Mouse (Mus musculus): ENCODE measurements at regions not wholly inside any gene's neighbourhood (a gene's known extent, or its start where the extent isn't known, plus 50 kb on each side); places are given as distances from the start of the nearest gene placed in this dataset.

GRCm38 (mm10) chr1:190447253-190447652, 276.7 kb upstream of the Prox1 start:
- WGBS: 83% methylated on average over 7 of the region's 7 CpGs
- no peak overlapping the region for H3K27ac ChIP-seq (replicated peaks)

GRCm38 (mm10) chr1:190446676-190447075, 276.2 kb upstream of the Prox1 start:
- no peak overlapping the region for H3K9ac ChIP-seq (replicated peaks)
- H3K27me3 ChIP-seq: 0 out of 2 replicates have a peak, but pooled peaks cover 3% of the 10 kb centered on the region
- no peak overlapping the region for H3K27ac ChIP-seq (replicated peaks)
- 71% methylated on average over 5 of the region's 5 CpGs for WGBS
- ATAC-seq (replicated peaks): no peak
- H3K4me2 ChIP-seq (replicated peaks): no peak overlapping the region
- no peaks in the 10 kb centered on the region for H3K36me3 ChIP-seq
- no peak overlapping the region for H3K4me3 ChIP-seq
- no peaks in the 10 kb centered on the region for H3K4me1 ChIP-seq
- no peaks in the 10 kb centered on the region for H3K9me3 ChIP-seq

More at GRCm38 (mm10) chr1:190447253-190447652, 276.7 kb upstream of the Prox1 start:
- H3K9ac ChIP-seq (replicated peaks): no peak overlapping the region
- no peak overlapping the region for H3K4me3 ChIP-seq
- H3K9me3 ChIP-seq: no peaks in the 10 kb centered on the region
- 0 out of 2 replicates have a peak, but pooled peaks cover 3% of the 10 kb centered on the region for H3K27me3 ChIP-seq
- no peak overlapping the region for H3K4me2 ChIP-seq (replicated peaks)
- ATAC-seq (replicated peaks): no peak
- no peaks in the 10 kb centered on the region for H3K4me1 ChIP-seq
- no peaks in the 10 kb centered on the region for H3K36me3 ChIP-seq

GRCm38 (mm10) chr1:190444366-190444765, 273.9 kb upstream of the Prox1 start:
- Histone ChIP-seq H3K27ac (replicated peaks) (no peak overlapping the region), H3K27me3 (0 out of 2 replicates have a peak, but pooled peaks cover 3% of the 10 kb centered on the region), H3K36me3 (no peaks in the 10 kb centered on the region), H3K9me3 (no peaks in the 10 kb centered on the region), H3K4me1 (no peaks in the 10 kb centered on the region), H3K4me3 (no peak overlapping the region), H3K9ac (replicated peaks) (no peak overlapping the region), H3K4me2 (replicated peaks) (no peak overlapping the region)
- ATAC-seq (replicated peaks): no peak
- 59% methylated on average over 9 of the region's 9 CpGs for WGBS

- Histone ChIP-seq H3K4me1 (no peaks in the 10 kb centered on the region), H3K27me3 (0 out of 2 replicates have a peak, but pooled peaks cover 3% of the 10 kb centered on the region), H3K4me2 (replicated peaks) (no peak overlapping the region), H3K9me3 (no peaks in the 10 kb centered on the region), H3K4me3 (no peak overlapping the region), H3K9ac (replicated peaks) (no peak overlapping the region), H3K36me3 (no peaks in the 10 kb centered on the region), H3K27ac (replicated peaks) (no peak overlapping the region)
- ATAC-seq (replicated peaks): no peak
- 89% methylated on average over 3 of the region's 3 CpGs for WGBS
Observed at GRCm38 (mm10) chr1:190443234-190443633, 272.7 kb upstream of the Prox1 start.

- no peak overlapping the region for H3K27ac ChIP-seq (replicated peaks)
- no peak for ATAC-seq (replicated peaks)
- no peaks in the 10 kb centered on the region for H3K9me3 ChIP-seq
- H3K4me3 ChIP-seq: no peak overlapping the region
- no peaks in the 10 kb centered on the region for H3K27me3 ChIP-seq
- no peaks in the 10 kb centered on the region for H3K36me3 ChIP-seq
- no peak overlapping the region for H3K9ac ChIP-seq (replicated peaks)
- H3K4me2 ChIP-seq (replicated peaks): no peak overlapping the region
- WGBS: 90% methylated on average over 4 of the region's 4 CpGs
- no peaks in the 10 kb centered on the region for H3K4me1 ChIP-seq
Observed at GRCm38 (mm10) chr1:190442166-190442565, 271.7 kb upstream of the Prox1 start.

GRCm38 (mm10) chr1:190438789-190439188, 268.3 kb upstream of the Prox1 start:
- H3K4me1 ChIP-seq: no peaks in the 10 kb centered on the region
- ATAC-seq (replicated peaks): no peak
- 88% methylated on average over 2 of the region's 2 CpGs for WGBS
- H3K27ac ChIP-seq (replicated peaks): no peak overlapping the region
- H3K9ac ChIP-seq (replicated peaks): no peak overlapping the region
- H3K36me3 ChIP-seq: no peaks in the 10 kb centered on the region
- no peak overlapping the region for H3K4me3 ChIP-seq
- no peaks in the 10 kb centered on the region for H3K9me3 ChIP-seq
- no peak overlapping the region for H3K4me2 ChIP-seq (replicated peaks)
- H3K27me3 ChIP-seq: no peaks in the 10 kb centered on the region

GRCm38 (mm10) chr1:190422874-190423273, 252.4 kb upstream of the Prox1 start:
- Histone ChIP-seq H3K4me3 (no peak overlapping the region), H3K27me3 (no peaks in the 10 kb centered on the region), H3K9ac (replicated peaks) (no peak overlapping the region), H3K4me1 (peaks cover 14% of the 10 kb centered on the region), H3K36me3 (no peaks in the 10 kb centered on the region), H3K9me3 (no peaks in the 10 kb centered on the region), H3K4me2 (replicated peaks) (no peak overlapping the region), H3K27ac (replicated peaks) (no peak overlapping the region)
- ATAC-seq (replicated peaks): peak; percentile 55
- 21% methylated on average over 9 of the region's 9 CpGs for WGBS

- ATAC-seq (replicated peaks): no peak
- H3K4me1 ChIP-seq: peaks cover 10% of the 10 kb centered on the region
- H3K27me3 ChIP-seq: no peaks in the 10 kb centered on the region
- WGBS: 67% methylated on average over 13 of the region's 13 CpGs
- no peak overlapping the region for H3K4me3 ChIP-seq
- no peaks in the 10 kb centered on the region for H3K9me3 ChIP-seq
- no peak overlapping the region for H3K9ac ChIP-seq (replicated peaks)
- no peak overlapping the region for H3K27ac ChIP-seq (replicated peaks)
- H3K4me2 ChIP-seq (replicated peaks): no peak overlapping the region
- H3K36me3 ChIP-seq: no peaks in the 10 kb centered on the region
Observed at GRCm38 (mm10) chr1:190419709-190420108, 249.2 kb upstream of the Prox1 start.

- 36% methylated on average over 11 of the region's 11 CpGs for WGBS
- H3K36me3 ChIP-seq: no peaks in the 10 kb centered on the region
- no peak overlapping the region for H3K9ac ChIP-seq (replicated peaks)
- no peak overlapping the region for H3K4me3 ChIP-seq
- no peaks in the 10 kb centered on the region for H3K27me3 ChIP-seq
- no peak for ATAC-seq (replicated peaks)
- no peak overlapping the region for H3K4me2 ChIP-seq (replicated peaks)
- peaks cover 2% of the 10 kb centered on the region; the same call in 1 of the 2 replicates for H3K4me1 ChIP-seq
- no peaks in the 10 kb centered on the region for H3K9me3 ChIP-seq
- H3K27ac ChIP-seq (replicated peaks): no peak overlapping the region
Observed at GRCm38 (mm10) chr1:190417326-190417725, 246.8 kb upstream of the Prox1 start.

GRCm38 (mm10) chr1:190411756-190412155, 241.2 kb upstream of the Prox1 start:
- Histone ChIP-seq H3K9me3 (no peaks in the 10 kb centered on the region), H3K36me3 (no peaks in the 10 kb centered on the region), H3K9ac (replicated peaks) (no peak overlapping the region), H3K27ac (replicated peaks) (no peak overlapping the region), H3K4me1 (no peaks in the 10 kb centered on the region), H3K4me2 (replicated peaks) (no peak overlapping the region), H3K27me3 (no peaks in the 10 kb centered on the region; the same call in 1 of the 2 replicates), H3K4me3 (no peak overlapping the region)
- 78% methylated on average over 5 of the region's 5 CpGs for WGBS
- ATAC-seq (replicated peaks): no peak

- H3K4me2 ChIP-seq (replicated peaks): no peak overlapping the region
- peaks cover 4% of the 10 kb centered on the region for H3K27me3 ChIP-seq
- H3K9me3 ChIP-seq: no peaks in the 10 kb centered on the region
- no peak overlapping the region for H3K9ac ChIP-seq (replicated peaks)
- ATAC-seq (replicated peaks): no peak
- H3K4me3 ChIP-seq: no peak overlapping the region
- H3K27ac ChIP-seq (replicated peaks): no peak overlapping the region
- H3K36me3 ChIP-seq: no peaks in the 10 kb centered on the region
- H3K4me1 ChIP-seq: no peaks in the 10 kb centered on the region
- 27% methylated on average over 12 of the region's 12 CpGs for WGBS
Observed at GRCm38 (mm10) chr1:190403335-190403734, 232.8 kb upstream of the Prox1 start.

- Histone ChIP-seq H3K4me3 (no peak overlapping the region), H3K4me1 (no peaks in the 10 kb centered on the region), H3K27me3 (peaks cover 4% of the 10 kb centered on the region; the same call in 1 of the 2 replicates), H3K4me2 (replicated peaks) (no peak overlapping the region), H3K9me3 (no peaks in the 10 kb centered on the region), H3K9ac (replicated peaks) (no peak overlapping the region), H3K36me3 (no peaks in the 10 kb centered on the region), H3K27ac (replicated peaks) (no peak overlapping the region)
- WGBS: 75% methylated on average over 6 of the region's 6 CpGs
- ATAC-seq (replicated peaks): no peak
Observed at GRCm38 (mm10) chr1:190398308-190398707, 227.8 kb upstream of the Prox1 start.

- no peak overlapping the region for H3K9ac ChIP-seq (replicated peaks)
- WGBS: 76% methylated on average over 2 of the region's 2 CpGs
Observed at GRCm38 (mm10) chr1:190397811-190398210, 227.3 kb upstream of the Prox1 start.

More at GRCm38 (mm10) chr1:190397811-190398210, 227.3 kb upstream of the Prox1 start:
- no peaks in the 10 kb centered on the region for H3K9me3 ChIP-seq
- H3K27me3 ChIP-seq: peaks cover 4% of the 10 kb centered on the region; the same call in 1 of the 2 replicates
- H3K36me3 ChIP-seq: no peaks in the 10 kb centered on the region
- ATAC-seq (replicated peaks): no peak
- H3K4me2 ChIP-seq (replicated peaks): no peak overlapping the region
- no peak overlapping the region for H3K4me3 ChIP-seq
- no peak overlapping the region for H3K27ac ChIP-seq (replicated peaks)
- H3K4me1 ChIP-seq: no peaks in the 10 kb centered on the region
